Mouse (Mus musculus): ENCODE results near the gene Aoc2.

DNA sequence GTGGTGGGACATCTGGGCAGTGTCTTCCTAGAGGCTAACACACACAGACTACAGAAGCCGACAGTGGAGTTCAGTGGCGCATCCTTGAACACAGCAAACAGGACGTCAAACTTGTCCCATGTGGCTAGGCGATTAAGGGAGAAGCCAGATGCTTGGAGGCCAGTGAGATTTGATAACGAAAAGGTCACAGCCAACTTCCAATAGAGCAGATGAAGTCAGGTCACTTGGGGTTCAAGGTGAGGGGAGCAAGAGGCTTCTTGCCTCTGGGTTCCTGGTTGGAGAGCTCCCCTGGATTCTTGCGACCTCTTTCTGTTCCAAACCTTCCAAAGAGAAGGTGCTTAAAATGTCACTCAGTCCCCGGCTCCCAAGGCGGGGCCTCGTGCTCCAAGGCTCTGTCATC lies 34.9 kb downstream of the Aoc2 start:
- TF ChIP-seq GATA1 (IDR thresholded peaks at IDR 0.05; ENCODE audit: low read depth, low read length): no peak
- TF ChIP-seq CTCF (IDR thresholded peaks at IDR 0.05 in 2 of 3, conservative IDR thresholded peaks at IDR 0.05 in 1 of 3; ENCODE audit: control insufficient read depth in 1 of 3, insufficient read depth in 1 of 3, low read depth in 2 of 3, low read length in 3 of 3, poor library complexity in 1 of 3, severe bottlenecking in 1 of 3): no peak
- no peak for TF ChIP-seq MAZ (IDR thresholded peaks at IDR 0.05; ENCODE audit: low read depth, low read length)
- TF ChIP-seq EP300 (IDR thresholded peaks at IDR 0.05; ENCODE audit: low read depth in 1 of 2, low read length in 2 of 2): no peak
